13 mouse cellular contexts compared by ENCODE assay signal in the genomic region with DNA sequence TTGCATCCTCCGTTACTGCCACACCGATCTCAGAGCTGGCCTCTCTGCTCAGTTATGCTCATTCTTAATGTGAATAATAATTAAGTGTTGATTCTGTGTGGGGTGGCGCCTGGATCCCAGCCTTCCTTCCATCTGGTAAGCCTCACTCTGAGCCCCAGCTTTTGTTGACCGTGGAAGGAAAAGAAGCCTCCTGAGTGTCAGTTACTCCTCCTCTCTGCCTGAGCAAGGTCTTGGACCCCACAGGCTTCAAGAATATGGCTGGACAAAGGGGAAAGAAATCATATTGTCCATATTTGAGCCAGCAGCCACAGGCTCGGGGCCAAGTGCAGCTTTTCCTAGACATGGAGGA.
DNase-seq lines count a peak whose midpoint lies in the region; ATAC-seq and TF ChIP-seq lines count a peak whose summit lies in the region.
"Had no signal": no experiment of that assay in that cellular context is flagged by ENCODE, and none has a peak within 500 bp of the region (broad histone marks: within the 10 kb centered on the region; RNA-seq: fewer than 3 reads in every experiment).

No protein-coding gene starts in this region.

- H3K4me3 ChIP-seq in kidney, postnatal 0 days (replicated peaks; ENCODE audit: low read depth, low read length), result no peak overlapping the region
- no peak overlapping the region for H3K4me3 ChIP-seq in midbrain, embryonic 13.5 days (replicated peaks)
- no peak overlapping the region for H3K4me3 ChIP-seq in midbrain, embryonic 14.5 days (replicated peaks; ENCODE audit: low read depth, low read length)
- H3K4me3 ChIP-seq: kidney, embryonic 15.5 days; liver, embryonic 13.5 days; megakaryocyte, embryonic 14.5 days had no signal

- H3K4me1 ChIP-seq in kidney, postnatal 0 days (replicated peaks; ENCODE audit: insufficient read depth, low read length), result no peaks in the 10 kb centered on the region
- H3K4me1 ChIP-seq in midbrain, embryonic 13.5 days (replicated peaks), result peaks cover 19% of the 10 kb centered on the region
- peaks cover 7% of the 10 kb centered on the region for H3K4me1 ChIP-seq in midbrain, embryonic 14.5 days (ENCODE audit: control insufficient read depth, insufficient read depth, low read length)

- ATAC-seq in cerebellum, adult (ENCODE audit: insufficient number of reproducible peaks, low FRiP score, low TSS enrichment), result no peak
- no peak for ATAC-seq in kidney, postnatal 0 days (replicated peaks; ENCODE audit: low FRiP score, low read depth)
- 0 out of 2 replicates have a peak, but pooled peaks have one; percentile 10 for ATAC-seq in midbrain, embryonic 13.5 days
- no peak for ATAC-seq in midbrain, embryonic 14.5 days (ENCODE audit: low FRiP score, low TSS enrichment)

- no peak overlapping the region for H3K4me2 ChIP-seq in kidney, postnatal 0 days (ENCODE audit: low read length)
- no peak overlapping the region for H3K4me2 ChIP-seq in midbrain, embryonic 13.5 days (replicated peaks)
- no peak overlapping the region for H3K4me2 ChIP-seq in midbrain, embryonic 14.5 days (ENCODE audit: low read length)
- H3K4me2 ChIP-seq: kidney, embryonic 15.5 days; liver, embryonic 13.5 days had no signal

- no peaks in the 10 kb centered on the region for H3K9me3 ChIP-seq in kidney, postnatal 0 days (replicated peaks; ENCODE audit: low read length)
- no peaks in the 10 kb centered on the region for H3K9me3 ChIP-seq in midbrain, embryonic 13.5 days
- no peaks in the 10 kb centered on the region for H3K9me3 ChIP-seq in midbrain, embryonic 14.5 days (ENCODE audit: control insufficient read depth, low read length)
- H3K9me3 ChIP-seq: kidney, embryonic 15.5 days; liver, embryonic 13.5 days had no signal

- no peak overlapping the region for H3K9ac ChIP-seq in kidney, postnatal 0 days (ENCODE audit: low read depth, low read length)
- no peak overlapping the region for H3K9ac ChIP-seq in midbrain, embryonic 13.5 days (replicated peaks)
- no peak overlapping the region for H3K9ac ChIP-seq in midbrain, embryonic 14.5 days (replicated peaks; ENCODE audit: low read length)
- H3K9ac ChIP-seq: kidney, embryonic 15.5 days; liver, embryonic 13.5 days had no signal

- no peak overlapping the region for H3K27ac ChIP-seq in kidney, postnatal 0 days
- no peak overlapping the region for H3K27ac ChIP-seq in midbrain, embryonic 13.5 days
- H3K27ac ChIP-seq in midbrain, embryonic 14.5 days (replicated peaks; ENCODE audit: low read depth, low read length), result no peak overlapping the region
- H3K27ac ChIP-seq: kidney, embryonic 15.5 days; liver, embryonic 13.5 days had no signal

- DNase-seq in cerebellum, postnatal 10 days, result peak; percentile 53 to 56
- DNase-seq in kidney, postnatal 0 days (ENCODE audit: low spot score), result peak; percentile 52
- DNase-seq in kidney, postnatal 25 days, result no peak
- DNase-seq in midbrain, embryonic 14.5 days, result no peak
- DNase-seq in right cerebral cortex, postnatal 36 days (ENCODE audit: low spot score in 2 of 2), result no peak
- DNase-seq in adipocyte (ENCODE audit: low spot score), result no peak
- DNase-seq: cerebellum, postnatal 36 days; heart, adult 18-20 months; liver, embryonic 13.5 days had no signal

- no peak for TF ChIP-seq CTCF in kidney, postnatal 0 days (IDR thresholded peaks at IDR 0.05; ENCODE audit: low read depth)

- 61% methylated on average over 5 of the region's 5 CpGs for WGBS in kidney, postnatal 0 days
- 55% methylated on average over 5 of the region's 5 CpGs for WGBS in midbrain, embryonic 13.5 days
- 57% methylated on average over 5 of the region's 5 CpGs for WGBS in midbrain, embryonic 14.5 days

- no peaks in the 10 kb centered on the region for H3K27me3 ChIP-seq in kidney, postnatal 0 days (ENCODE audit: insufficient read depth, low read length)
- H3K27me3 ChIP-seq in midbrain, embryonic 13.5 days, result no peaks in the 10 kb centered on the region
- no peaks in the 10 kb centered on the region for H3K27me3 ChIP-seq in midbrain, embryonic 14.5 days (ENCODE audit: control insufficient read depth, insufficient read depth, low read length)
- H3K27me3 ChIP-seq: kidney, embryonic 15.5 days; liver, embryonic 13.5 days; megakaryocyte, embryonic 14.5 days had no signal

- no peaks in the 10 kb centered on the region for H3K36me3 ChIP-seq in kidney, postnatal 0 days (ENCODE audit: insufficient read depth, low read length)
- H3K36me3 ChIP-seq in midbrain, embryonic 13.5 days, result no peaks in the 10 kb centered on the region
- H3K36me3 ChIP-seq in midbrain, embryonic 14.5 days (ENCODE audit: control insufficient read depth, insufficient read depth, low read length), result no peaks in the 10 kb centered on the region
- H3K36me3 ChIP-seq: kidney, embryonic 15.5 days; liver, embryonic 13.5 days had no signal

Comparison
In these comparisons a context has a peak if more than half of its experiments do, and no peak if none do; other contexts are left out.
1. DNase-seq: peak in cerebellum, postnatal 10 days (2 of 2) and kidney, postnatal 0 days (single experiment); none in kidney, postnatal 25 days (0 of 2), midbrain, embryonic 14.5 days (single experiment), right cerebral cortex, postnatal 36 days (0 of 2) and adipocyte (single experiment).